Mouse (Mus musculus) midbrain, embryonic 11.5 days (tissue): Measurements from ENCODE around the gene Slain2. TPM values are rescaled to one million over a fixed set of nuclear protein-coding genes. Genes with fewer than 3 reads are reported as not detected.

Experiments used
- ATAC-seq: fragments of 200-750 bp; cut with Nextera tagmentation; 2 replicates; pipeline ENCODE4 v1.8.0; 2017; ENCODE audit warnings: moderate TSS enrichment, moderate library complexity; ENCODE audit not compliant: low FRiP score
- DNase-seq: peaks from one replicate; pipeline ENCODE4 v3.0.0; 2015; ENCODE audit warnings: low spot score; ENCODE audit errors: missing footprints
- H3K27ac ChIP-seq: fragments of 300-500 bp; sonication (generic); 2 replicates; pipeline ENCODE4 v1.5.1; 2014; ENCODE audit warnings: low read depth, low read length
- H3K27me3 ChIP-seq: fragments of 300-500 bp; sonication (generic); 2 replicates; pipeline ENCODE4 v1.6.1; 2014; ENCODE audit warnings: mild to moderate bottlenecking, low read length, moderate library complexity, mixed read lengths; ENCODE audit not compliant: control insufficient read depth, insufficient read depth
- H3K36me3 ChIP-seq: fragments of 300-500 bp; sonication (generic); 2 replicates; pipeline ENCODE4 v1.6.1; 2014; ENCODE audit warnings: mild to moderate bottlenecking, low read length, moderate library complexity, mixed read lengths; ENCODE audit not compliant: control insufficient read depth, insufficient read depth
- H3K4me1 ChIP-seq: fragments of 300-500 bp; sonication (generic); 2 replicates; pipeline ENCODE4 v1.6.1; 2014; ENCODE audit warnings: low read length; ENCODE audit not compliant: control insufficient read depth, insufficient read depth
- H3K4me2 ChIP-seq: fragments of 300-500 bp; sonication (generic); 2 replicates; pipeline ENCODE4 v1.6.1; 2014; ENCODE audit warnings: mild to moderate bottlenecking, moderate library complexity
- H3K4me3 ChIP-seq: fragments of 300-500 bp; sonication (generic); 2 replicates; pipeline ENCODE4 v1.5.1; 2014; ENCODE audit warnings: low read depth, low read length
- H3K9ac ChIP-seq: fragments of 300-500 bp; sonication (generic); 2 replicates; pipeline ENCODE4 v1.6.1; 2014; ENCODE audit warnings: low read length
- H3K9me3 ChIP-seq: fragments of 300-500 bp; sonication (generic); 2 replicates; pipeline ENCODE4 v1.6.1; 2016; ENCODE audit warnings: low read length; ENCODE audit not compliant: control insufficient read depth
- WGBS: fragments of 180-500 bp; shearing (Covaris S2); extraction: QIAGEN DNeasy Blood & Tissue Kit; methylation state at CpG from one replicate; pipeline ENCODE4 v1.1.7; 2014; 5-methylcytosine and 5-hydroxymethylcytosine counted together
- polyA plus RNA-seq: library from polyadenylated mRNA; unstranded; fragments of >200 nt; fragmentation: Nextera tagmentation; extraction: Ambion mirVana; gene quantifications from 2 replicates; pipeline ENCODE4 v1.2.1, GENCODE M21; 2014

Gene Slain2
- polyA plus RNA-seq, 1 experiment from 2014 or later = 28.2 TPM

GRCm38 (mm10) chr5:72896478-72897279 is 17.4 kb upstream of the Slain2 start:
- no peaks in the 10 kb centered on the region for H3K9me3 ChIP-seq
- no peak overlapping the region for H3K4me3 ChIP-seq
- ATAC-seq (no peak), DNase-seq (no peak)
- no peaks in the 10 kb centered on the region for H3K27me3 ChIP-seq
- no peaks in the 10 kb centered on the region for H3K4me1 ChIP-seq
- 69% methylated on average over 18 of the region's 18 CpGs for WGBS
- no peak overlapping the region for H3K9ac ChIP-seq
- no peak overlapping the region for H3K27ac ChIP-seq
- no peaks in the 10 kb centered on the region for H3K36me3 ChIP-seq
- H3K4me2 ChIP-seq = no peak overlapping the region

- no peak overlapping the region for H3K4me3 ChIP-seq
- 52% methylated on average over 6 of the region's 6 CpGs for WGBS
- 0 out of 2 replicates have a peak, but pooled peaks cover 3% of the 10 kb centered on the region for H3K4me1 ChIP-seq
- H3K36me3 ChIP-seq = no peaks in the 10 kb centered on the region
- DNase-seq (no peak), ATAC-seq (no peak)
- H3K27me3 ChIP-seq = no peaks in the 10 kb centered on the region
- H3K4me2 ChIP-seq = no peak overlapping the region
- H3K27ac ChIP-seq = no peak overlapping the region
- H3K9ac ChIP-seq = no peak overlapping the region
- H3K9me3 ChIP-seq = no peaks in the 10 kb centered on the region
These were observed 16.1 kb upstream of the Slain2 start for GRCm38 (mm10) chr5:72897998-72898397.

DNA sequence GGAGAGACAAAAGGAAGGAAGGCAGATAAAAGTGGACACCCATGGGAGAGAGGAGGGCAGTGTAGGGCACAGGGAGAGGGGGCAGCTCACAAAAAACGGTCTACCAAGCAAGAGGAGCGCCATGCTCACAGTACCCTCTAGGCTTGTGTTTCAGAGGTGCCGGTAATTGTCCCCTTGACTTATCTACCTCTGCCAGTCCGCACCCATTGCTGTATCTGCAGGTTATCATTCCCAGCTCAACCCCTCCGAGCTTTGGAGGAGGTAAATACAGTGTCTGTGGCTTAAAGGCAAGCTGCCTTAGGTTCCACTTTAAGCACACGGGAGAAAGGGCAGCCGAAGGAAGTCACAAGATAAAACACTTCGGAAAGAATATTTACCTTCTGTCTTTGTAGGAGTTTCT is 14.8 kb upstream of the Slain2 start:
- Histone ChIP-seq H3K4me3 (no peak overlapping the region), H3K27me3 (no peaks in the 10 kb centered on the region), H3K36me3 (no peaks in the 10 kb centered on the region), H3K9ac (no peak overlapping the region), H3K4me1 (0 out of 2 replicates have a peak, but pooled peaks cover 3% of the 10 kb centered on the region), H3K27ac (no peak overlapping the region), H3K4me2 (no peak overlapping the region), H3K9me3 (no peaks in the 10 kb centered on the region)
- WGBS = 89% methylated on average over 8 of the region's 8 CpGs
- DNase-seq = no peak
- no peak for ATAC-seq

DNA sequence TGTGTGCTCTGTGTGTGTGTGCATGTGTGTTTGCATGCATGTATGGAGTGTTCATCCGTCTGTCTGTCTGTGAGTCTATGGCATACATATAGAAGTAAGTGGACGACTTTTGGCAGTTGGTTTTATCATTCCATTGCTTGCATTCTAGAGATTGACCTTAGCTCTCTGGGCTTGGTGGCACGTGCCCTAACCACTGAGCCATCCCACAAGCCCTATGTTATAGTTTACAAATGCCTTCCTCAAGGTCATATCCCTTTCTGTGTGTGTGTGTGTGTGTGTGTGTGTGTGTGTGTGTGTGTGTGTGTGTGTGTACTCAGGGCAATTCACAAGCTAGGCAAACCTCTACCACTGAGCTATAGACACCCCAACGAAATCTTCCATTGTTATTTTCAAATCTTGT is 12.2 kb upstream of the Slain2 start:
- Histone ChIP-seq H3K9me3 (no peaks in the 10 kb centered on the region), H3K4me3 (no peak overlapping the region), H3K36me3 (no peaks in the 10 kb centered on the region), H3K27ac (no peak overlapping the region), H3K27me3 (no peaks in the 10 kb centered on the region), H3K9ac (no peak overlapping the region), H3K4me2 (no peak overlapping the region), H3K4me1 (0 out of 2 replicates have a peak, but pooled peaks cover 3% of the 10 kb centered on the region)
- DNase-seq (no peak), ATAC-seq (no peak)
- 81% methylated on average over 4 of the region's 4 CpGs for WGBS

- 0 out of 2 replicates have a peak, but pooled peaks cover 3% of the 10 kb centered on the region for H3K4me1 ChIP-seq
- H3K4me2 ChIP-seq = no peak overlapping the region
- no peaks in the 10 kb centered on the region for H3K27me3 ChIP-seq
- no peak for ATAC-seq
- H3K9me3 ChIP-seq = no peaks in the 10 kb centered on the region
- H3K27ac ChIP-seq = no peak overlapping the region
- DNase-seq = no peak
- no peaks in the 10 kb centered on the region for H3K36me3 ChIP-seq
- no peak overlapping the region for H3K9ac ChIP-seq
- no peak overlapping the region for H3K4me3 ChIP-seq
- WGBS = 61% methylated on average over 3 of the region's 3 CpGs
These were observed 11.8 kb upstream of the Slain2 start for GRCm38 (mm10) chr5:72902312-72902711.

DNA sequence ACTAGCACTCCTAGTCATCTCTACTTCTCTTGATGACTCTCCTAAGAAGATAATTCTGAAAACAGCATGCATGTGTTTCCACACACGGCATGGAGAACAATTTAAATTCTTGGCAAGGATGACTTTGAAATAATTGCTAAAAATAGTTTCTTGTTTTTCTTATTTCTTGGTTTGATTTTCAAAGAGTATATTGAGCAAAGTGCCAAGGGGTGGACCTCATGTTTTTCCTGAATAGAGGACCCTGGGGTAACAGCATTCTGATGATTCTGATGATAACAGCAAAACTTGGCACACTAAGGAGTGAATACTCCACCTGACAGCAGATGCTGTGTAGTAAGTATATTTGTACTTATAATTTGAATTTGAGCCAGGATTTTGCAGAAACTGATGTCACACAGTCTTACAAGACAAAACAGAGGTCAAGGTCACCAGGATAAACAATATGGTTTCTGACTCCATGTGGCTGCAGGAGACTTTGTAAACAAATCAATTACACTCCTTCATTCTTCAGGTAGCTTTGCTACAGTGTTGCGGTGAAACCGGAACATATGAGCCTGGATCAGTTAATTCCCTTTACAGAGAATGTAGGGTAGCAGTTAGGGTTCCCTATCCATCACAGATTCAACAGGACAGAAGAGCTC is 11.1 kb upstream of the Slain2 start:
- ATAC-seq = no peak
- no peak for DNase-seq
- Histone ChIP-seq H3K9me3 (no peaks in the 10 kb centered on the region), H3K27ac (no peak overlapping the region), H3K4me1 (0 out of 2 replicates have a peak, but pooled peaks cover 3% of the 10 kb centered on the region), H3K4me2 (no peak overlapping the region), H3K36me3 (no peaks in the 10 kb centered on the region), H3K9ac (no peak overlapping the region), H3K4me3 (no peak overlapping the region), H3K27me3 (no peaks in the 10 kb centered on the region)
- 96% methylated on average over 3 of the region's 3 CpGs for WGBS

- no peaks in the 10 kb centered on the region for H3K27me3 ChIP-seq
- H3K36me3 ChIP-seq = no peaks in the 10 kb centered on the region
- no peak overlapping the region for H3K4me2 ChIP-seq
- H3K4me1 ChIP-seq = 0 out of 2 replicates have a peak, but pooled peaks cover 3% of the 10 kb centered on the region
- ATAC-seq (peak; percentile 19; the same call in 1 of the 2 replicates), DNase-seq (no peak)
- H3K9me3 ChIP-seq = no peaks in the 10 kb centered on the region
- WGBS = 75% methylated on average over 18 of the region's 18 CpGs
- no peak overlapping the region for H3K9ac ChIP-seq
- no peak overlapping the region for H3K27ac ChIP-seq
- no peak overlapping the region for H3K4me3 ChIP-seq
These were observed 9.0 kb upstream of the Slain2 start for GRCm38 (mm10) chr5:72904903-72905790.

GRCm38 (mm10) chr5:72907402-72907801 is 6.7 kb upstream of the Slain2 start:
- ATAC-seq (no peak), DNase-seq (no peak)
- Histone ChIP-seq H3K27ac (no peak overlapping the region), H3K9ac (no peak overlapping the region), H3K36me3 (no peaks in the 10 kb centered on the region), H3K4me2 (no peak overlapping the region), H3K27me3 (no peaks in the 10 kb centered on the region), H3K9me3 (no peaks in the 10 kb centered on the region), H3K4me3 (no peak overlapping the region), H3K4me1 (0 out of 2 replicates have a peak, but pooled peaks cover 3% of the 10 kb centered on the region)
- WGBS = 89% methylated on average over 6 of the region's 6 CpGs
